Mouse (Mus musculus): ENCODE measurements at regions not wholly inside any gene's neighbourhood (a gene's known extent, or its start where the extent isn't known, plus 50 kb on each side); places are given as distances from the start of the nearest gene placed in this dataset.

DNA sequence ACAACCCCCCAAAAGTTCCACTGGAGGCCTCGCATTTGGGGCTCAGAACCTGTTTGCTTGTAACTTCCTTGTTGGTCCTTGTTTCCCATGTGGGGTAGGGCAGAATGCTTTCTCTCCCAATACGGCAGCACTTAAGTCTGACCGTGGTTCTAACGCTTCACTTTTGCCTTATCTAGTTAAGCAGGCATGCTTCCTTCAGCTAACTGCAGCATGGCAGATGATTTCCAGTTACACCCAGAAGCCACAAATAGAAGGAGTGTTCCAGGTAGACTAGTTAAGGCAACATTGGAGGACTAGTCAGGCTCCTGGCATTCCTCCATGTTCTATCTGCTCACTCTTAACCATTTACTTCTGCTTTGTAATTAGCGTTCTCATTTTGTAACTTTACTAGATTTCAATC is 144.4 kb upstream of the Atp1b1 start:
- TF ChIP-seq CTCF (IDR thresholded peaks at IDR 0.05; ENCODE audit: borderline replicate concordance, insufficient read depth, low read length) (no peak), POLR2A (IDR thresholded peaks at IDR 0.05; ENCODE audit: low read depth, low read length) (no peak)
- H3K4me1 ChIP-seq (ENCODE audit: control insufficient read depth, insufficient read depth, low read length): no peaks in the 10 kb centered on the region

DNA sequence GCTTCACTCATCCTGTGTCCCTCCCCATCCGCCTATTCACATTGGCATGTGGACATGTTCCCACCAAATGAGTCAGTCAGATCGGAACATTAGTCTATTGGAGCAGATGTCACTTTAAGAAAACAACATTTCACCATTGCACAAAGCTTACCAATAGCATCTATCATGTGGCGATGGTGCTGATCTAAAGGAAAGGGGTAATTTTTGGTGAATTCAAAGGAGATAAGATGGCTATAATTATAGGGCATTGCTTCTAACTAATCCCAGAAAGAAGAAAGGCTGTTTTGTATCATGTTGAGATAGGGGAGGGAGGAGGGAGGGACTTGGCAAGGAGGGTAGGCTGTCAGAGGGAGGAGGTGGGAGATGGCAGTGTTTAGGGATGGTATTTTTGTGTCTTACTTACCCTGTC is 132.1 kb upstream of the Atp1b1 start:
- H3K4me3 ChIP-seq (ENCODE audit: insufficient read depth, low read length): no peak overlapping the region
- H3K27ac ChIP-seq (ENCODE audit: insufficient read depth, low read length): no peak overlapping the region
- TF ChIP-seq POLR2A (IDR thresholded peaks at IDR 0.05; ENCODE audit: low read depth, low read length) (no peak), CTCF (IDR thresholded peaks at IDR 0.05; ENCODE audit: borderline replicate concordance, insufficient read depth, low read length) (no peak)
- no peaks in the 10 kb centered on the region for H3K4me1 ChIP-seq (ENCODE audit: control insufficient read depth, insufficient read depth, low read length)

More for the DNA sequence above, 144.4 kb upstream of the Atp1b1 start:
- no peak overlapping the region for H3K4me3 ChIP-seq (ENCODE audit: insufficient read depth, low read length)
- H3K27ac ChIP-seq (ENCODE audit: insufficient read depth, low read length): no peak overlapping the region

DNA sequence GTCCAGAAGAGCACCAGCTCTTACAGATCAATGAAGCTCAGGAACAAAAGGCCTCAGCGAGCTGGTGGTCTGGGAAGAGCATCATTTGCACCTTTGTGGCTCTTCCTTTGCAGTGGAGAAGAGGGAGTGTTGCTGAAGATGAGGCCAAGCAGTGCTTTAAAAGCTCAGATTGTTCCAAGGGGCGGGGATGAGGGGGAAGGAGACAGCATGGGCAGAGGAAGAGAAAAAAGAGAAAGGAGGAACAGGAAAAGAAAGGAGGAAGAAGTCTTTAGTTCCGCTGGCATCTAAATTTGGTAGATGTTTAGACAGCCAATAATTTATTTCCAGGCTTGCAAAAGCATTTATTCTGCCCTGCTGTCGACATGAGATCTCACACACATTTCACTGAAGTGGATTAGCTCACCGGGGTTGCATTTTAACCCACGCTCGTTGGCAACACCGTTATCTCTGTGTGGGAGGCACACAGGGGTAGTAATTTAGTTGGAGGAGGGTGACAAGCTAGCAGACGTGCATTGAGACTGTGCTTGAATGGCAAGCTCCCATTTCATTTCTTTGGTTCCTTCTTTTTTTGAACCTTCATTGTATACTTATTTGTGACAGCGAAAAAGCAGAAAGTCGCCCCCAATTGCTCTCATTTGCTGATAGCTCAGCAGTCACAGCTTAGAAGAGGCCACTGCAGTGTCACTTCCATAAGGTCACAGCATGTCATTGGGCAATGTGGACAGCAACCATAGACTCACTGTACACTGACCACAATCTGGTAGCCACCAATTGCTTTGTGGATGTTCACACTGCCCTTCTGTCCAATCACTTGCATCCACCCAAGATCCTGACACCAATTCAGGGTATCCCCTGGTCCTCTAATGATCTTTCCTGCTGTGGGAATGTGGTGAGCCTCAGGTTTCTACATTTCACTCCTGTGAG is 128.2 kb upstream of the Atp1b1 start:
- Histone ChIP-seq H3K4me3 (ENCODE audit: insufficient read depth, low read length) (no peak overlapping the region), H3K4me1 (ENCODE audit: control insufficient read depth, insufficient read depth, low read length) (no peaks in the 10 kb centered on the region), H3K27ac (ENCODE audit: insufficient read depth, low read length) (no peak overlapping the region)
- TF ChIP-seq CTCF (IDR thresholded peaks at IDR 0.05; ENCODE audit: borderline replicate concordance, insufficient read depth, low read length) (no peak), POLR2A (IDR thresholded peaks at IDR 0.05; ENCODE audit: low read depth, low read length) (no peak)

DNA sequence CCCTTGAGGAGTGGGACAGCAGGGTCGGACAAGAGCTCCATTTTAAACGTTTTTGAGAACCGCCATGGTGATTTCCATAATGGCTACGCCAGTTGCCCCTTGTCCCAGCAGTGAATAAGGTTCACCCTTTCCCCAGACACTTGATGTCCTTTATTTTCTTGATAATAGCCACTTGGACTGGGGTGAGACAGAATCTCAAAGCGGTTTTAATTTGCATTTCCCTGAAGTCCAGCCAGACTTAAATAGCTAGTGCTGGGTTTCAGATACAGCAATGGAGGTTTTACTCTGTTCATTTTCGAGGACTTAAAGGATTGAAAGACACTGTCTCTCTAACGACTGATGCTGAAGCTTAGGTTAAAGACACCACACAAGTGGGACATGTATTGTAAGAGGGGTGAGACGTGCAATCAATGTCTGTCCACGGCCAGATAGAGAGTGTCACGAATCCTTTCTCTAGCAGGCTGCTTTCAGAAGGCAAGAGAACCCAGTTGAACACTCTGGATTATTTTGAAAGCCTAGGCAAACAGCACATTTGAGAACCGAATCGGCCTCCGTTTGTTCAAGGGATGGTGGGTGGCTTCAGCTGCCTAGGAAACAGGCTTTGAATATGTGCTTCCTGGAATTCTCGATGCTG is 118.8 kb upstream of the Atp1b1 start:
- Histone ChIP-seq H3K4me3 (ENCODE audit: insufficient read depth, low read length) (no peak overlapping the region), H3K4me1 (ENCODE audit: control insufficient read depth, insufficient read depth, low read length) (no peaks in the 10 kb centered on the region), H3K27ac (ENCODE audit: insufficient read depth, low read length) (no peak overlapping the region)
- TF ChIP-seq POLR2A (IDR thresholded peaks at IDR 0.05; ENCODE audit: low read depth, low read length): no peak
- no peak for TF ChIP-seq CTCF (IDR thresholded peaks at IDR 0.05; ENCODE audit: borderline replicate concordance, insufficient read depth, low read length)

DNA sequence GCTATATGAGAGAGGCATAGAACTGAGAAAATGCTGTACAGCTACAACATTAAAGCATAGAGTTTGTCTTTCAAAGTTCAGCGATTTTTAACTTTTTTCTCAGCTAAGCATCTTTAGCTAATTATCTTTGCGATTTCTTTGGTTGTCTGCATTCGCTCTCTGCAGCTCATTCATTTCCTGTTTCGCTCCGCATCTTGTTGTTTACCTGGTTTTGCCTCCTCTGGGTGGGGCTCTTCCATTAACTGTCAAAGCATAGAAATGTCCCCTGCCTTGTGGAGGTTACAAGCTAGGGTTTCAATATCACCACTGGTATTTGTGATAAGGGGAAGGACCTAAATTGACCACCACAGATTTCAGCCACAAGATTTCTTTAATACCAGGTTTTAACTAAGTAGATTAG is 115.5 kb upstream of the Atp1b1 start:
- Histone ChIP-seq H3K4me1 (ENCODE audit: control insufficient read depth, insufficient read depth, low read length) (no peaks in the 10 kb centered on the region), H3K27ac (ENCODE audit: insufficient read depth, low read length) (no peak overlapping the region), H3K4me3 (ENCODE audit: insufficient read depth, low read length) (no peak overlapping the region)
- TF ChIP-seq POLR2A (IDR thresholded peaks at IDR 0.05; ENCODE audit: low read depth, low read length) (no peak), CTCF (IDR thresholded peaks at IDR 0.05; ENCODE audit: borderline replicate concordance, insufficient read depth, low read length) (no peak)

DNA sequence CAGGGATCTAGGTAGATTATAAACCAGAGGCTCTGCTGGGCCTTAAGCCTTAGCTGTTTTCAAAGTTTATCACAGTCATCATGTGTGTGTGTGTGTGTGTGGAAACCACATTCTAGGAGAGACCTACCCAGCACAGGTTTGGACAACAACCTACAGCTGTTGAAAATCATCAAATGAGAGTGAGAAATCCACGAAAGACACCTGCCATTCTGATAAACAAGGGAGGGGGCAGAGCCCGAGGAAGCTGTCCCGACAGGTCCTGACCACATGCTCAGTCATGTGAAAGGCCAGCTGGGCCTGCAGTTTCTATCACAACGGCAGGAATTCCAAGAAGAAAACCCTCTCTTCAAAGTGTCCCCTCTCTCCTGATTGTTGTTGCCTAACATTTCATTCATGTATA is 114.0 kb upstream of the Atp1b1 start:
- Histone ChIP-seq H3K4me3 (ENCODE audit: insufficient read depth, low read length) (no peak overlapping the region), H3K4me1 (ENCODE audit: control insufficient read depth, insufficient read depth, low read length) (no peaks in the 10 kb centered on the region)
- TF ChIP-seq CTCF (IDR thresholded peaks at IDR 0.05; ENCODE audit: borderline replicate concordance, insufficient read depth, low read length) (no peak), POLR2A (IDR thresholded peaks at IDR 0.05; ENCODE audit: low read depth, low read length) (no peak)

DNA sequence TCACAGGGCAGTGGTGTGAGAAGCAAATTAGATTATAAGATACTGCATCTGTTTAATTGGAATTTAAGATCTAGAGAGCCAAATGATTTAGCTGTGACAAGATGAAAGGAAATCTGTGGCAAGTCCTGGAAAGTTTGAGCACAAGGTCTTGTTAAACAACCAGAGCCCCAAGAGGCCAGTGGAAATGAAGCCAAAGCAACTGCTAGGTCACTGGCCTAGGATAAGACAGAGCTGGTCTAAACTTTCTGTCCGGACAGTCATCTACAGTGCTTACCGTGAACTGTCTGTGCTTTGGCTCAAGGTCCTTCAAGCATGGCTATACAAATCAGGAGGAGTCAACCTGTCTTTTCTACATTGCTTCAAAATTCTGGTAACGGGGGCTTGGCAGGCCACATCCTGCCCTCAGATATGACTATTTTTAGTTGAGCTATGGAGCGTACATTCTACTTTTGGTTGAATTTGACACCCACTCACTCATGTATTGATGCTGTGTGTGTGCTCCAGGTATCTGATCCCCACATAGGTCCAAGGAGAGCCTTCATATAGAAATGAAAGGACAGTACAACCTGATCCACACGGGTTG is 113.4 kb upstream of the Atp1b1 start:
- Histone ChIP-seq H3K27ac (ENCODE audit: insufficient read depth, low read length) (no peak overlapping the region), H3K4me3 (ENCODE audit: insufficient read depth, low read length) (no peak overlapping the region), H3K4me1 (ENCODE audit: control insufficient read depth, insufficient read depth, low read length) (no peaks in the 10 kb centered on the region)
- TF ChIP-seq POLR2A (IDR thresholded peaks at IDR 0.05; ENCODE audit: low read depth, low read length): no peak
- no peak for TF ChIP-seq CTCF (IDR thresholded peaks at IDR 0.05; ENCODE audit: borderline replicate concordance, insufficient read depth, low read length)

More for the DNA sequence above, 114.0 kb upstream of the Atp1b1 start:
- H3K27ac ChIP-seq (ENCODE audit: insufficient read depth, low read length): no peak overlapping the region

DNA sequence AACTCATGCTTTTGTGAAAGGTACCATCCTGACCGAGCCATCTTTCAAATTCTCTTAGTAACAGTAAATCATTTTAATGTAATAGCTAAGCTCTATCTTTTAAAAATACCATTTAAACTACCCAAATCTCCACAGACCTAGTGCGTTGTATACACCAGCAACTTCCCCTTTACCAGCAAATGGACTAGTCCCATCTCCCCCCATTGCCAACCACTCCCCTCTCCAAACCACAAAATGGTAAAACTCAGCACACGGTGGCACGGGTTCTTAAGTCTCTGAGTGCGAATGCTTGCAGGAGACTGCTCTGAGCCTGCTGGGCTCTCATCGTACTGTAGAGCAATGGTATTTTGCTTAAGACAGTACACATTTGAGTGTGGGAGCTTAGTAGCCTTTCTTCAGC is 106.7 kb upstream of the Atp1b1 start:
- no peak overlapping the region for H3K27ac ChIP-seq (ENCODE audit: insufficient read depth, low read length)
- H3K4me3 ChIP-seq (ENCODE audit: insufficient read depth, low read length): no peak overlapping the region
- TF ChIP-seq POLR2A (IDR thresholded peaks at IDR 0.05; ENCODE audit: low read depth, low read length) (no peak), CTCF (IDR thresholded peaks at IDR 0.05; ENCODE audit: borderline replicate concordance, insufficient read depth, low read length) (no peak)
- no peaks in the 10 kb centered on the region for H3K4me1 ChIP-seq (ENCODE audit: control insufficient read depth, insufficient read depth, low read length)

DNA sequence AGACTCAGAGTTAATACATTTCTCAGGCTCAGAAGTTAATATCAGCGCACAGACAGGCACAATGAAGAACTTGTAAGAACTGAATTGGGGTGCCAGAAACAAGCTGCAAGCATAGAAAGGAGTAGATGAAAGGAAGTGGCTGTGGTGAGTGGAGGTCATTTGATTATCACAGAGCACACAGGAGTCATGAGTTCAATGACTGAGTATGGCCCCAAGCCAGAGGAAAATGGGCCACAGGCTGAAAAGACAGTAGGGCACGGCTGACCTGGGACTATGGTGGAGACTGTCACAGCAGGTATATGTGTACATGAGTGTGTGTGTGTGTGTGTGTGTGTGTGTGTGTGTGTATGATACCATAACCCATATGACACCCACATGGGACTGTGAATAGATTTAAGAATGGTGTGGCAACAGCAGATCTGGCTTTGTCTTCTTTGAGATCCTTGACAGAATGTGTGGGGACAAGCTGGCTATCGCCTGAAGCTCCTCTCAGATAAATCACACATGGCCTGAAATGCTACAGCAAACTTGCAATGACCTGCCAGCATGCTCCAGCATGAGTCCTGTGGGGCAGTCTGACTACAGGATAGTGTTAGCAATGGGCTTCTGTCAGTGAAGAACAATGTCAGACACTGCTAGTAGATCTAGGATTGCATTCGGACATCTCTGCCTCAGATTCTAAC is 101.5 kb upstream of the Atp1b1 start:
- no peak overlapping the region for H3K27ac ChIP-seq (ENCODE audit: insufficient read depth, low read length)
- H3K4me3 ChIP-seq (ENCODE audit: insufficient read depth, low read length): no peak overlapping the region
- H3K4me1 ChIP-seq (ENCODE audit: control insufficient read depth, insufficient read depth, low read length): no peaks in the 10 kb centered on the region
- TF ChIP-seq POLR2A (IDR thresholded peaks at IDR 0.05; ENCODE audit: low read depth, low read length) (no peak), CTCF (IDR thresholded peaks at IDR 0.05; ENCODE audit: borderline replicate concordance, insufficient read depth, low read length) (no peak)
